Mouse (Mus musculus) embryonic facial prominence, embryonic 13.5 days (tissue): ENCODE data around the gene Fam120a. TPM values are rescaled to one million over a fixed set of nuclear protein-coding genes. Genes with fewer than 3 reads are reported as not detected.
A peak's percentile ranks its signal among the peaks of the same experiment; 100 is the strongest.

Experiments used
- ATAC-seq: fragments of 200-750 bp; cut with Nextera tagmentation; 2 replicates; pipeline ENCODE4 v1.8.0; 2017; ENCODE audit warnings: low read depth; ENCODE audit not compliant: insufficient number of reproducible peaks, insufficient read depth, low FRiP score, low TSS enrichment
- H3K27ac ChIP-seq: fragments of 300-500 bp; sonication (generic); 2 replicates; pipeline ENCODE4 v1.5.1; 2015; ENCODE audit warnings: moderate library complexity, mild to moderate bottlenecking, inconsistent platforms
- H3K27me3 ChIP-seq: fragments of 300-500 bp; sonication (generic); 2 replicates; pipeline ENCODE4 v1.6.1; 2015; ENCODE audit warnings: mild to moderate bottlenecking, inconsistent platforms
- H3K36me3 ChIP-seq: fragments of 300-500 bp; sonication (generic); 2 replicates; pipeline ENCODE4 v1.6.1; 2015; ENCODE audit warnings: mild to moderate bottlenecking, inconsistent platforms
- H3K4me1 ChIP-seq: fragments of 300-500 bp; sonication (generic); 2 replicates; pipeline ENCODE4 v1.6.1; 2015; ENCODE audit warnings: inconsistent platforms
- H3K4me2 ChIP-seq: fragments of 300-500 bp; sonication (generic); 2 replicates; pipeline ENCODE4 v1.6.1; 2015; ENCODE audit warnings: moderate library complexity, mild to moderate bottlenecking, inconsistent platforms
- H3K4me3 ChIP-seq: fragments of 300-500 bp; sonication (generic); 2 replicates; pipeline ENCODE4 v1.5.1; 2015; ENCODE audit warnings: mild to moderate bottlenecking, inconsistent platforms
- H3K9ac ChIP-seq: fragments of 300-500 bp; sonication (generic); 2 replicates; pipeline ENCODE4 v1.6.1; 2015; ENCODE audit warnings: mild to moderate bottlenecking, inconsistent platforms
- H3K9me3 ChIP-seq: fragments of 300-500 bp; sonication (generic); 2 replicates; pipeline ENCODE4 v1.6.1; 2016; ENCODE audit warnings: inconsistent platforms
- WGBS: fragments of 180-500 bp; shearing (Covaris S2); methylation state at CpG from one replicate; pipeline ENCODE4 v1.1.7; 2015; ENCODE audit warnings: mixed read lengths; 5-methylcytosine and 5-hydroxymethylcytosine counted together
- polyA plus RNA-seq: library from polyadenylated mRNA; unstranded; fragments of >200 nt; fragmentation: Nextera tagmentation; extraction: Ambion mirVana; gene quantifications from 2 replicates; pipeline ENCODE4 v1.2.1, GENCODE M21; 2015

Fam120a gene
- polyA plus RNA-seq, 1 experiment from 2014 or later, result 25.1 TPM

GRCm38 (mm10) chr13:48982482-48983098 is 14.8 kb upstream of the Fam120a start:
- no peaks in the 10 kb centered on the region for H3K36me3 ChIP-seq
- H3K9ac ChIP-seq, result no peak overlapping the region
- no peaks in the 10 kb centered on the region for H3K27me3 ChIP-seq
- 76% methylated on average over 6 of the region's 6 CpGs for WGBS
- no peak overlapping the region for H3K27ac ChIP-seq
- no peak for ATAC-seq
- no peak overlapping the region for H3K4me2 ChIP-seq
- H3K4me1 ChIP-seq, result peaks cover 11% of the 10 kb centered on the region; the same call in 1 of the 2 replicates
- no peak overlapping the region for H3K4me3 ChIP-seq
- H3K9me3 ChIP-seq, result no peaks in the 10 kb centered on the region

- H3K9me3 ChIP-seq, result no peaks in the 10 kb centered on the region
- ATAC-seq, result no peak
- no peaks in the 10 kb centered on the region for H3K36me3 ChIP-seq
- WGBS, result 58% methylated on average over 6 of the region's 6 CpGs
- H3K27me3 ChIP-seq, result no peaks in the 10 kb centered on the region
- H3K4me1 ChIP-seq, result peaks cover 11% of the 10 kb centered on the region; the same call in 1 of the 2 replicates
- no peak overlapping the region for H3K4me2 ChIP-seq
- no peak overlapping the region for H3K9ac ChIP-seq
- H3K4me3 ChIP-seq, result no peak overlapping the region
- no peak overlapping the region for H3K27ac ChIP-seq
Observed at GRCm38 (mm10) chr13:48979069-48979468, 11.3 kb upstream of the Fam120a start.

- 64% methylated on average over 3 of the region's 3 CpGs for WGBS
- Histone ChIP-seq H3K4me2 (no peak overlapping the region), H3K27ac (no peak overlapping the region), H3K4me3 (no peak overlapping the region), H3K36me3 (no peaks in the 10 kb centered on the region), H3K9me3 (no peaks in the 10 kb centered on the region), H3K4me1 (peaks cover 11% of the 10 kb centered on the region; the same call in 1 of the 2 replicates), H3K27me3 (no peaks in the 10 kb centered on the region), H3K9ac (no peak overlapping the region)
- ATAC-seq, result no peak
Observed at GRCm38 (mm10) chr13:48977858-48978257, 10.0 kb upstream of the Fam120a start.

- H3K9me3 ChIP-seq, result no peaks in the 10 kb centered on the region
- 84% methylated on average over 2 of the region's 2 CpGs for WGBS
- no peak overlapping the region for H3K4me3 ChIP-seq
- H3K36me3 ChIP-seq, result peaks cover 8% of the 10 kb centered on the region; the same call in 1 of the 2 replicates
- peaks cover 20% of the 10 kb centered on the region for H3K4me1 ChIP-seq
- no peak for ATAC-seq
- no peak overlapping the region for H3K9ac ChIP-seq
- H3K27me3 ChIP-seq, result no peaks in the 10 kb centered on the region
- H3K27ac ChIP-seq, result no peak overlapping the region
- no peak overlapping the region for H3K4me2 ChIP-seq
Observed at GRCm38 (mm10) chr13:48974699-48975098, 6.9 kb upstream of the Fam120a start.

- Histone ChIP-seq H3K4me3 (no peak overlapping the region), H3K9ac (no peak overlapping the region), H3K4me2 (no peak overlapping the region), H3K36me3 (peaks cover 8% of the 10 kb centered on the region; the same call in 1 of the 2 replicates), H3K4me1 (peaks cover 20% of the 10 kb centered on the region), H3K27me3 (no peaks in the 10 kb centered on the region), H3K9me3 (no peaks in the 10 kb centered on the region), H3K27ac (no peak overlapping the region)
- no peak for ATAC-seq
- WGBS, result 82% methylated on average over 4 of the region's 4 CpGs
Observed at GRCm38 (mm10) chr13:48974266-48974665, 6.4 kb upstream of the Fam120a start.

GRCm38 (mm10) chr13:48973231-48973630 is 5.4 kb upstream of the Fam120a start:
- H3K9me3 ChIP-seq, result no peaks in the 10 kb centered on the region
- no peak overlapping the region for H3K4me2 ChIP-seq
- H3K36me3 ChIP-seq, result peaks cover 8% of the 10 kb centered on the region; the same call in 1 of the 2 replicates
- H3K27me3 ChIP-seq, result no peaks in the 10 kb centered on the region
- no peak overlapping the region for H3K27ac ChIP-seq
- H3K4me3 ChIP-seq, result no peak overlapping the region
- WGBS, result 70% methylated on average over 5 of the region's 5 CpGs
- no peak overlapping the region for H3K9ac ChIP-seq
- peaks cover 13% of the 10 kb centered on the region for H3K4me1 ChIP-seq
- no peak for ATAC-seq

- 63% methylated on average over 5 of the region's 5 CpGs for WGBS
- peaks cover 21% of the 10 kb centered on the region for H3K4me1 ChIP-seq
- no peaks in the 10 kb centered on the region for H3K9me3 ChIP-seq
- no peak overlapping the region for H3K9ac ChIP-seq
- H3K4me2 ChIP-seq, result no peak overlapping the region
- H3K4me3 ChIP-seq, result no peak overlapping the region
- H3K27me3 ChIP-seq, result no peaks in the 10 kb centered on the region
- peaks cover 8% of the 10 kb centered on the region; the same call in 1 of the 2 replicates for H3K36me3 ChIP-seq
- ATAC-seq, result no peak
- no peak overlapping the region; the same call in 1 of the 2 replicates for H3K27ac ChIP-seq
Observed at GRCm38 (mm10) chr13:48971033-48971432, 3.2 kb upstream of the Fam120a start.

- WGBS, result 76% methylated on average over 13 of the region's 13 CpGs
- H3K4me2 ChIP-seq, result peak overlapping the region; percentile 5; the same call in 1 of the 2 replicates
- peaks cover 26% of the 10 kb centered on the region for H3K4me1 ChIP-seq
- H3K9ac ChIP-seq, result no peak overlapping the region
- no peaks in the 10 kb centered on the region for H3K9me3 ChIP-seq
- no peak overlapping the region for H3K4me3 ChIP-seq
- ATAC-seq, result no peak
- H3K36me3 ChIP-seq, result peaks cover 8% of the 10 kb centered on the region; the same call in 1 of the 2 replicates
- H3K27ac ChIP-seq, result no peak overlapping the region
- no peaks in the 10 kb centered on the region for H3K27me3 ChIP-seq
Observed at GRCm38 (mm10) chr13:48970566-48970965, 2.7 kb upstream of the Fam120a start.

- H3K4me2 ChIP-seq, result peak overlapping the region; percentile 98
- no peak for ATAC-seq
- peak overlapping the region; percentile 98 for H3K27ac ChIP-seq
- H3K36me3 ChIP-seq, result peaks cover 14% of the 10 kb centered on the region; the same call in 1 of the 2 replicates
- peak overlapping the region; percentile 98 for H3K9ac ChIP-seq
- 13% methylated on average over 7 of the region's 7 CpGs for WGBS
- no peaks in the 10 kb centered on the region for H3K9me3 ChIP-seq
- peaks cover 43% of the 10 kb centered on the region for H3K4me1 ChIP-seq
- H3K27me3 ChIP-seq, result no peaks in the 10 kb centered on the region
- H3K4me3 ChIP-seq, result peak overlapping the region; percentile 95
Observed at GRCm38 (mm10) chr13:48968750-48969088, 902 bp upstream of the Fam120a start.

GRCm38 (mm10) chr13:48966851-48967821 is 681 bp downstream of the Fam120a start:
- Histone ChIP-seq H3K4me3 (peak overlapping the region; percentile 95), H3K36me3 (peaks cover 14% of the 10 kb centered on the region; the same call in 1 of the 2 replicates), H3K9ac (peak overlapping the region; percentile 98), H3K9me3 (no peaks in the 10 kb centered on the region), H3K4me2 (peak overlapping the region; percentile 98), H3K27me3 (no peaks in the 10 kb centered on the region), H3K4me1 (peaks cover 47% of the 10 kb centered on the region), H3K27ac (peak overlapping the region; percentile 98)
- WGBS, result under 1% methylated on average over 58 of the region's 58 CpGs
- ATAC-seq, result no peak

- peak overlapping the region; percentile 95 for H3K4me3 ChIP-seq
- peaks cover 11% of the 10 kb centered on the region; the same call in 1 of the 2 replicates for H3K36me3 ChIP-seq
- H3K4me2 ChIP-seq, result peak overlapping the region; percentile 98
- H3K27ac ChIP-seq, result peak overlapping the region; percentile 98
- no peaks in the 10 kb centered on the region for H3K27me3 ChIP-seq
- no peaks in the 10 kb centered on the region for H3K9me3 ChIP-seq
- H3K9ac ChIP-seq, result peak overlapping the region; percentile 98
- H3K4me1 ChIP-seq, result peaks cover 50% of the 10 kb centered on the region
- 0 out of 2 replicates have a peak, but pooled peaks have one; percentile 38 for ATAC-seq
- 9% methylated on average over 7 of the region's 7 CpGs for WGBS
Observed at GRCm38 (mm10) chr13:48965559-48966525, 2.0 kb downstream of the Fam120a start.
